Mouse (Mus musculus): ENCODE measurements at regions not wholly inside any gene's neighbourhood (a gene's known extent, or its start where the extent isn't known, plus 50 kb on each side); places are given as distances from the start of the nearest gene placed in this dataset.

DNA sequence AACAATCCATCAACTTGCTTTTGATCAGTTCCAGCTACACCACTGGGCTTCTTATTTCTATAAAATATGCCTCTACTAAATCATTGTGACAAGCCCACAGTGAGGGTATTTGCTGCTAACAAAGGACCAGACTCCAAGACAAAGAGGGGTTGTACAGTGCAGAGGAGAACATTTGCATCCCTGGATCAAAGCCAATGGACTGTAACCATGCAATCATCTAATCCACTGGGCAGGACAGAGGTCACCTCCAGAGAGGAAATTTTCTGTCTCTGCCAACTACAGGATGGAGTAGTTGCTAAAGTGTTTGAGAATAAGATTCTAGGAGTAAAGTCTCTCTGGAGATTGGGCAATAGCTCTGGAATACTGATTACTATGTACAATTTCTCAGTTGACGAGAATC, 272.9 kb downstream of the Cox7c start:
- DNase-seq (peak; percentile 40), ATAC-seq (ENCODE audit: insufficient read depth) (peak; percentile 58; the same call in 1 of the 2 replicates)
- H3K9me3 ChIP-seq (ENCODE audit: low read depth, low read length), result no peaks in the 10 kb centered on the region
- WGBS, result 82% methylated on average over 1 of the region's 1 CpGs
- H3K4me2 ChIP-seq, result no peak overlapping the region
- H3K27ac ChIP-seq (ENCODE audit: low read depth), result no peak overlapping the region
- no peaks in the 10 kb centered on the region for H3K27me3 ChIP-seq (ENCODE audit: insufficient read depth, low read length)
- no peaks in the 10 kb centered on the region for H3K36me3 ChIP-seq (ENCODE audit: insufficient read depth)
- no peak overlapping the region for H3K4me3 ChIP-seq (ENCODE audit: low read depth, low read length)
- H3K9ac ChIP-seq, result no peak overlapping the region
- no peaks in the 10 kb centered on the region for H3K4me1 ChIP-seq (ENCODE audit: insufficient read depth)
- TF ChIP-seq CTCF (IDR thresholded peaks at IDR 0.05; ENCODE audit: low read depth), result no peak

DNA sequence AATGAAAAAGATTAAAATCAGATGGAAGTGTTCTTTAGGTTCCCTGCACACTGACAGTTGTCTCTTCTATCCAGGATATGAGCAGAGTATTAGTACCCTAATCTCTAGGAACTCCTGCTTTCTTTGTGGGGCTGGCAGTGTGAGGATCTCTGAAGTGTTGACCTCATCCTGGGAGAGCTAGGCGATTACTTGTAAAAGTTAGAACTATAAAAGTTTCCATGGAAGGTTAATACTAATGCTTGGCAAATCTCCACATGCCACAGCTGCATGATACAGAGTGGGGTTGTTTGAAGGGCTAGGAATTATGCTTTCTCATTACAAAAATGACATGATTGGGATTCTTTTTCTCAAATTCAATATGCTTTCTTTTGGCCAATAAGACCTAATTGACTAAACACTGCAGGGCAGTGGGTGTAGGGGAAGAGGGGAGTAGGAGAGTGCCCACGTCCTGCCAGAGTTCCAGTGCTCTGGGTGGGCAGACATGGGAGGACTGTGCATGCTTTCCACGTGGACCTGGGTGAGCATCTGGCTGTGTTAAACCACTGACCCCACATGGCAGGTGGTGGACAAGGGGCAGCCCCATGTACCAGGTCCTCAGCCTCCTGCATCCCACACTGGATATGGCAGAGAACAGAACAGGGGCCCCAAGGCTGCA, 275.6 kb downstream of the Cox7c start:
- Histone ChIP-seq H3K27me3 (ENCODE audit: insufficient read depth, low read length) (no peaks in the 10 kb centered on the region), H3K9me3 (ENCODE audit: low read depth, low read length) (no peaks in the 10 kb centered on the region), H3K9ac (no peak overlapping the region), H3K4me3 (ENCODE audit: low read depth, low read length) (no peak overlapping the region), H3K27ac (ENCODE audit: low read depth) (no peak overlapping the region), H3K4me1 (ENCODE audit: insufficient read depth) (no peaks in the 10 kb centered on the region), H3K36me3 (ENCODE audit: insufficient read depth) (no peaks in the 10 kb centered on the region), H3K4me2 (no peak overlapping the region)
- no peak for ATAC-seq (ENCODE audit: insufficient read depth)
- TF ChIP-seq CTCF (IDR thresholded peaks at IDR 0.05; ENCODE audit: low read depth), result no peak
- DNase-seq, result peak; percentile 2
- WGBS, result 54% methylated on average over 3 of the region's 3 CpGs

DNA sequence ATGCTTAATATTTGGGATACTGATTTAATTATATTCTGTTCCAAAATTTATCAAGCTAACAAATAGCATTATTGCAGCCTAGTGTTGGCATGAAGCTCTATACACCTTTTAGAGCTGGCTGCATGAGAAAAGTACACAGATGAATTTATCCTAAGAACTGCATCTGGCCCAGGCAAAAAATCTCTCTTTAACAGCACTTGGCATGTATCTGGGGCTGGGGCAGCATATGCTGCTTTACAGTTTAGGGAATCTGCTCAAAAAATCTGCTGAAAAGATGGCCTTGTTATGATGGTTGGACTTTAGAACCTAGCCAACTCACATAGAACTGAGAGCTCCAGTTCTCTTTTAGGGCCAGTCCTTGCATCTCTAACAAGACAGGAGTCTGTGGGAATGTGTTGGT, 276.2 kb downstream of the Cox7c start:
- no peak for DNase-seq

DNA sequence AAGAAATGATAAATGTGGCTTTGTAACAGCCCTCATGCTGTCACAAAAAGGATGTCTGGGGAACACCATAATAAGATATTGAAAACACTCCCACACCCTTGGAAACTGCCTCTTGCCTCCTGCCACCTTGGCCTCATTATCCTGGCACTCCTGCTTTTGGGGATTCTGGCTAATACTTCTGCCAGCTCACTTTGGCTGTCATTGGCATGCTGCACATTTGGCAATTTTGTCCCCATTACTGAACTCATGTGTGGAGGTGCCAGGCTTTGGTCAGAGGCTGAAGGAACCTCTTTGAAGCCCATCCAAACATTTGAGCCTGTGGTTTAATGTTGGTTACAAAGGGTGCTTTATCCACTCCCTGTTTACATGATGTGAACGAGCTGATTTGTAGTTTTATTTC, 278.2 kb downstream of the Cox7c start:
- Histone ChIP-seq H3K9me3 (ENCODE audit: low read depth, low read length) (no peaks in the 10 kb centered on the region), H3K4me1 (ENCODE audit: insufficient read depth) (no peaks in the 10 kb centered on the region), H3K36me3 (ENCODE audit: insufficient read depth) (no peaks in the 10 kb centered on the region), H3K4me2 (no peak overlapping the region), H3K27me3 (ENCODE audit: insufficient read depth, low read length) (no peaks in the 10 kb centered on the region), H3K9ac (no peak overlapping the region), H3K4me3 (ENCODE audit: low read depth, low read length) (no peak overlapping the region), H3K27ac (ENCODE audit: low read depth) (no peak overlapping the region)
- DNase-seq (no peak), ATAC-seq (ENCODE audit: insufficient read depth) (no peak)
- no peak for TF ChIP-seq CTCF (IDR thresholded peaks at IDR 0.05; ENCODE audit: low read depth)
- WGBS, result 58% methylated on average over 1 of the region's 1 CpGs

More for the DNA sequence above, 276.2 kb downstream of the Cox7c start:
- ATAC-seq (ENCODE audit: insufficient read depth), result no peak
- Histone ChIP-seq H3K9me3 (ENCODE audit: low read depth, low read length) (no peaks in the 10 kb centered on the region), H3K4me3 (ENCODE audit: low read depth, low read length) (no peak overlapping the region), H3K4me1 (ENCODE audit: insufficient read depth) (no peaks in the 10 kb centered on the region), H3K36me3 (ENCODE audit: insufficient read depth) (no peaks in the 10 kb centered on the region), H3K4me2 (no peak overlapping the region), H3K27me3 (ENCODE audit: insufficient read depth, low read length) (no peaks in the 10 kb centered on the region), H3K9ac (no peak overlapping the region), H3K27ac (ENCODE audit: low read depth) (no peak overlapping the region)
- no peak for TF ChIP-seq CTCF (IDR thresholded peaks at IDR 0.05; ENCODE audit: low read depth)

DNA sequence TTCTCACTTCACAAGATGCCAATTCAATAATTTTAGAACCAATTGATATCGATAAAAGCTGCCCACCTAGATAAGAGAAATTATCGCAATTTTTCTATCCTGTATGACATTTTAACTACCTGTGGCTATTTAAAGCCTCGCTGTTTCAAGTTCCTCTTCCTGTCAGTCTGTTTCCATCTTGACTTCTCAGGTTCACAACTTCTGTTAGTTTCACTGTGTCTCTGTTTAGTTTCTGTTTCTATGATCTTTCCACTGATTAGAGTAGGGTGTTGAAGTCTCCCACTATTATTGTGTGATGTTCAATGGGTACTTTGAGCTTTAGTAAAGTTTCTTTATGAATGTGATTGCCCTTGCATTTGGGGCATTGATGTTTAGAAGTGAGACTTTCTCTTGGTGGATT, 322.1 kb downstream of the Cox7c start:
- no peak for ATAC-seq (ENCODE audit: insufficient read depth)
- 86% methylated on average over 3 of the region's 3 CpGs for WGBS
- no peak overlapping the region for H3K27ac ChIP-seq (ENCODE audit: low read depth)
- no peaks in the 10 kb centered on the region for H3K4me1 ChIP-seq (ENCODE audit: insufficient read depth)
- no peak for DNase-seq
- no peak overlapping the region for H3K4me3 ChIP-seq (ENCODE audit: low read depth, low read length)
- TF ChIP-seq CTCF (IDR thresholded peaks at IDR 0.05; ENCODE audit: low read depth), result no peak
- no peak overlapping the region for H3K4me2 ChIP-seq
- H3K36me3 ChIP-seq (ENCODE audit: insufficient read depth), result no peaks in the 10 kb centered on the region
- H3K9me3 ChIP-seq (ENCODE audit: low read depth, low read length), result no peaks in the 10 kb centered on the region
- no peaks in the 10 kb centered on the region for H3K27me3 ChIP-seq (ENCODE audit: insufficient read depth, low read length)
- no peak overlapping the region for H3K9ac ChIP-seq

DNA sequence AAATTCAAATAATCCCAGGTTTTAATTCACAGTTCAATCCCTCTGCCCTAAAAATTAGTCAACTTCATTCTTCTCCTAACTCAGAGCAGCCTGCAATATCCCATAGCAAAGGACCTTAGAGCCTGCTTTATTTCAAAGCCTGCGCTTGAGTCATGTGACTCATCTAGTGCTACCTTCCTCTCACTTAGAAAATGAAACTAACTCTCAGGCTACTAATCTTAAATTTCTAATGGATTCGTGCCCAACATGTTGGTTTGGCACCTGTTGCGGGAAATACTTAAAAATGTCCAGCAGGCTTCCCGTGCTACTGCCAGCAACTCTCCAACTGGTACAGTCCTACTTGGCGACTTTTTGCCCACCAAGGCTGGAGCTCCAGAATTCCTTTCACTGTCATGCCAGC, 322.6 kb downstream of the Cox7c start:
- H3K36me3 ChIP-seq (ENCODE audit: insufficient read depth), result no peaks in the 10 kb centered on the region
- no peak overlapping the region for H3K27ac ChIP-seq (ENCODE audit: low read depth)
- H3K4me3 ChIP-seq (ENCODE audit: low read depth, low read length), result no peak overlapping the region
- TF ChIP-seq CTCF (IDR thresholded peaks at IDR 0.05; ENCODE audit: low read depth), result no peak
- 81% methylated on average over 5 of the region's 5 CpGs for WGBS
- no peak overlapping the region for H3K4me2 ChIP-seq
- H3K9ac ChIP-seq, result no peak overlapping the region
- no peaks in the 10 kb centered on the region for H3K27me3 ChIP-seq (ENCODE audit: insufficient read depth, low read length)
- no peaks in the 10 kb centered on the region for H3K4me1 ChIP-seq (ENCODE audit: insufficient read depth)
- no peaks in the 10 kb centered on the region for H3K9me3 ChIP-seq (ENCODE audit: low read depth, low read length)
- ATAC-seq (ENCODE audit: insufficient read depth), result no peak
- DNase-seq, result no peak

DNA sequence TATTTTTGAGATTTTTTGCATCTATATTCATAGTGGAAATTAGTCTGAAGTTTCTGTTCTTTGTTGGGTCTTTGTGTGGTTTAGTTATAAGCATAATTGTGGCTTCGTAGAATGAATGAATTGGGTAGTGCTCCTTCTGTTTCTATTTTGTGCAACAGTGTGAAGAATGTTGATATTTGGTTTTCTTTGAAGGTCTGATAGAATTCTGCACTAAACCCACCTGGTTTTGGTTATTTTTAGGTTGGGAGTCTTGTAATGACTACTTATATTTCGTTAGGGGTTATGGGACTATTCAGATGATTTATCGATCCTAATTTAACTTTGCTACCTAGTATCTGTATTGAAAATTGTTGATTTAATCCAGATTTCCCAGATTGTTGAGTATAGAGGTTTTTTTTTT, 326.4 kb downstream of the Cox7c start:
- Histone ChIP-seq H3K4me3 (ENCODE audit: low read depth, low read length) (no peak overlapping the region), H3K4me2 (no peak overlapping the region), H3K9me3 (ENCODE audit: low read depth, low read length) (no peaks in the 10 kb centered on the region), H3K27ac (ENCODE audit: low read depth) (no peak overlapping the region), H3K36me3 (ENCODE audit: insufficient read depth) (no peaks in the 10 kb centered on the region), H3K27me3 (ENCODE audit: insufficient read depth, low read length) (no peaks in the 10 kb centered on the region), H3K9ac (no peak overlapping the region), H3K4me1 (ENCODE audit: insufficient read depth) (no peaks in the 10 kb centered on the region)
- no peak for DNase-seq
- ATAC-seq (ENCODE audit: insufficient read depth), result no peak
- no peak for TF ChIP-seq CTCF (IDR thresholded peaks at IDR 0.05; ENCODE audit: low read depth)
- WGBS, result 85% methylated on average over 3 of the region's 3 CpGs
